Mouse (Mus musculus) liver, postnatal 0 days (tissue): Measurements from ENCODE around the gene Ccdc85c. TPM values are rescaled to one million over a fixed set of nuclear protein-coding genes. Genes with fewer than 3 reads are reported as not detected.

Experiments used
- ATAC-seq: fragments of 200-750 bp; cut with Nextera tagmentation; 2 replicates; pipeline ENCODE4 v1.8.0; 2017; ENCODE audit warnings: mild to moderate bottlenecking, moderate library complexity
- DNase-seq: peaks from one replicate; pipeline ENCODE4 v3.0.0-alpha.2; 2016
- H3K27ac ChIP-seq: fragments of 300-500 bp; sonication (generic); 2 replicates; pipeline ENCODE4 v1.5.1; 2014; ENCODE audit warnings: antibody characterized with exemption, moderate library complexity, mild to moderate bottlenecking, low read depth
- H3K27me3 ChIP-seq: fragments of 300-500 bp; sonication (generic); 2 replicates; pipeline ENCODE4 v1.6.1; 2014; ENCODE audit warnings: low read length, control low read depth, mixed read lengths; ENCODE audit not compliant: insufficient read depth
- H3K36me3 ChIP-seq: fragments of 300-500 bp; sonication (generic); replicated peaks from 2 replicates; pipeline ENCODE4 v1.6.1; 2014; ENCODE audit warnings: mild to moderate bottlenecking, control low read depth, low read length, moderate library complexity, mixed read lengths; ENCODE audit not compliant: insufficient read depth
- H3K4me1 ChIP-seq: fragments of 300-500 bp; sonication (generic); 2 replicates; pipeline ENCODE4 v1.6.1; 2014; ENCODE audit warnings: antibody characterized with exemption, mild to moderate bottlenecking, control low read depth; ENCODE audit not compliant: insufficient read depth
- H3K4me2 ChIP-seq: fragments of 300-500 bp; sonication (generic); 2 replicates; pipeline ENCODE4 v1.6.1; 2014; ENCODE audit warnings: low read depth, mild to moderate bottlenecking, low read length, moderate library complexity, mixed read lengths
- H3K4me3 ChIP-seq: fragments of 300-500 bp; sonication (generic); 2 replicates; pipeline ENCODE4 v1.5.1; 2014; ENCODE audit warnings: low read depth, low read length
- H3K9ac ChIP-seq: fragments of 300-500 bp; sonication (generic); replicated peaks from 2 replicates; pipeline ENCODE4 v1.6.1; 2014; ENCODE audit warnings: mild to moderate bottlenecking, moderate library complexity
- H3K9me3 ChIP-seq: fragments of 300-500 bp; sonication (generic); 2 replicates; pipeline ENCODE4 v1.6.1; 2016; ENCODE audit warnings: mild to moderate bottlenecking, control low read depth, low read length, mixed read lengths
- CTCF ChIP-seq: sonication (generic); IDR thresholded peaks from 2 replicates; pipeline ENCODE4 v1.5.1; 2016; ENCODE audit warnings: antibody characterized with exemption, low read depth
- EP300 ChIP-seq: IDR thresholded peaks from 2 replicates; pipeline ENCODE4 v1.6.1; 2016; ENCODE audit warnings: antibody characterized with exemption, low read depth, mild to moderate bottlenecking
- WGBS: fragments of 180-500 bp; shearing (Covaris S2); extraction: QIAGEN DNeasy Blood & Tissue Kit; methylation state at CpG from one replicate; pipeline ENCODE4 v1.1.7; 2014; ENCODE audit not compliant: insufficient replicate concordance; 5-methylcytosine and 5-hydroxymethylcytosine counted together
- polyA plus RNA-seq: library from polyadenylated mRNA; unstranded; fragments of >200 nt; fragmentation: Nextera tagmentation; extraction: Ambion mirVana; gene quantifications from 2 replicates; pipeline ENCODE4 v1.2.1, GENCODE M21; 2015

The Ccdc85c gene
- polyA plus RNA-seq, 1 experiment from 2014 or later = 1.5 TPM

GRCm38 (mm10) chr12:108273466-108274312 is 1.5 kb downstream of the Ccdc85c start:
- H3K9ac ChIP-seq = peak overlapping the region; percentile 38; the same call in 1 of the 2 replicates
- 3% methylated on average over 21 of the region's 21 CpGs for WGBS
- no peaks in the 10 kb centered on the region for H3K36me3 ChIP-seq
- H3K9me3 ChIP-seq = no peaks in the 10 kb centered on the region
- peak overlapping the region; percentile 63 for H3K4me3 ChIP-seq
- H3K4me1 ChIP-seq = peaks cover 29% of the 10 kb centered on the region
- no peak for DNase-seq
- no peak for ATAC-seq
- no peak overlapping the region for H3K27ac ChIP-seq
- peak overlapping the region; percentile 97 for H3K4me2 ChIP-seq
- peaks cover 36% of the 10 kb centered on the region for H3K27me3 ChIP-seq
- TF ChIP-seq CTCF (no peak), EP300 (no peak)

- ATAC-seq = no peak
- WGBS = 57% methylated on average over 7 of the region's 7 CpGs
- no peak overlapping the region for H3K4me3 ChIP-seq
- no peaks in the 10 kb centered on the region for H3K36me3 ChIP-seq
- no peak overlapping the region for H3K9ac ChIP-seq
- no peak for DNase-seq
- TF ChIP-seq EP300 (no peak), CTCF (no peak)
- H3K4me1 ChIP-seq = peaks cover 29% of the 10 kb centered on the region
- H3K4me2 ChIP-seq = no peak overlapping the region
- peaks cover 36% of the 10 kb centered on the region for H3K27me3 ChIP-seq
- H3K27ac ChIP-seq = no peak overlapping the region
- H3K9me3 ChIP-seq = no peaks in the 10 kb centered on the region
Observed at GRCm38 (mm10) chr12:108272143-108272635, 3.0 kb downstream of the Ccdc85c start.

GRCm38 (mm10) chr12:108271351-108272142 is 3.7 kb downstream of the Ccdc85c start:
- 77% methylated on average over 16 of the region's 16 CpGs for WGBS
- no peaks in the 10 kb centered on the region for H3K9me3 ChIP-seq
- DNase-seq (no peak), ATAC-seq (no peak)
- no peak overlapping the region for H3K4me2 ChIP-seq
- H3K9ac ChIP-seq = no peak overlapping the region
- peaks cover 30% of the 10 kb centered on the region for H3K27me3 ChIP-seq
- TF ChIP-seq EP300 (no peak), CTCF (no peak)
- H3K4me1 ChIP-seq = peaks cover 29% of the 10 kb centered on the region
- no peaks in the 10 kb centered on the region for H3K36me3 ChIP-seq
- no peak overlapping the region for H3K27ac ChIP-seq
- H3K4me3 ChIP-seq = no peak overlapping the region

GRCm38 (mm10) chr12:108270240-108270919 is 4.8 kb downstream of the Ccdc85c start:
- TF ChIP-seq CTCF (no peak), EP300 (no peak)
- Histone ChIP-seq H3K4me3 (no peak overlapping the region), H3K4me1 (peaks cover 35% of the 10 kb centered on the region), H3K9me3 (no peaks in the 10 kb centered on the region), H3K27me3 (peaks cover 20% of the 10 kb centered on the region), H3K36me3 (no peaks in the 10 kb centered on the region), H3K9ac (no peak overlapping the region), H3K27ac (peak overlapping the region; percentile 56; the same call in 1 of the 2 replicates), H3K4me2 (peak overlapping the region; percentile 45)
- WGBS = 45% methylated on average over 12 of the region's 13 CpGs
- DNase-seq (peak; percentile 58), ATAC-seq (no peak)

- no peak for TF ChIP-seq EP300
- no peak for TF ChIP-seq CTCF
- H3K27ac ChIP-seq = no peak overlapping the region
- H3K36me3 ChIP-seq = no peaks in the 10 kb centered on the region
- WGBS = 47% methylated on average over 5 of the region's 5 CpGs
- peaks cover 18% of the 10 kb centered on the region for H3K27me3 ChIP-seq
- peak overlapping the region; percentile 45; the same call in 1 of the 2 replicates for H3K4me2 ChIP-seq
- no peak overlapping the region for H3K4me3 ChIP-seq
- no peaks in the 10 kb centered on the region for H3K9me3 ChIP-seq
- no peak for DNase-seq
- ATAC-seq = no peak
- no peak overlapping the region for H3K9ac ChIP-seq
- peaks cover 33% of the 10 kb centered on the region for H3K4me1 ChIP-seq
Observed at GRCm38 (mm10) chr12:108269699-108270098, 5.5 kb downstream of the Ccdc85c start.
